Mouse (Mus musculus) bone marrow, adult 2 months (tissue): ENCODE measurements around the gene Vmn2r19.

Source experiments
- CTCF ChIP-seq: fragments of 200-500 bp; IDR thresholded peaks from 2 replicates; pipeline ENCODE4 v1.5.1; 2011; ENCODE audit warnings: low read length, control low read depth; ENCODE audit not compliant: control insufficient read depth, insufficient read depth
- POLR2A ChIP-seq: fragments of 200-500 bp; IDR thresholded peaks from 2 replicates; pipeline ENCODE4 v1.6.1; 2011; ENCODE audit warnings: low read depth, mild to moderate bottlenecking, control low read depth, low read length, borderline replicate concordance; ENCODE audit not compliant: control insufficient read depth

GRCm38 (mm10) chr6:123340093-123340492 is 32.0 kb downstream of the Vmn2r19 start:
- TF ChIP-seq CTCF, result peak; percentile 36
- no peak for TF ChIP-seq POLR2A
